Mouse (Mus musculus) MEL (cell line): Measurements from ENCODE around the gene Bbof1.

Experiments
- BHLHE40 ChIP-seq: IDR thresholded peaks from 2 replicates; pipeline ENCODE4 v1.6.1; 2012; ENCODE audit warnings: low read depth, mild to moderate bottlenecking, inconsistent platforms, low read length, improper control_type of control experiment, borderline replicate concordance
- CHD1 ChIP-seq: IDR thresholded peaks from 2 replicates; pipeline ENCODE4 v1.6.1; 2012; ENCODE audit warnings: low read depth, mild to moderate bottlenecking, inconsistent platforms, low read length, improper control_type of control experiment
- CTCF ChIP-seq, 3 experiments: IDR thresholded peaks in 2 of 3; conservative IDR thresholded peaks in 1 of 3; 2 replicates each; pipeline ENCODE4 v1.5.1; 2011 to 2012; ENCODE audit warnings: low read length in 3 of 3, low read depth in 2 of 3, mild to moderate bottlenecking in 2 of 3, improper control_type of control experiment in 1 of 3, inconsistent platforms in 1 of 3, mixed read lengths in 1 of 3, moderate library complexity in 1 of 3; ENCODE audit not compliant: control insufficient read depth in 1 of 3, insufficient read depth in 1 of 3, poor library complexity in 1 of 3, severe bottlenecking in 1 of 3
- E2F4 ChIP-seq: IDR thresholded peaks from 2 replicates; pipeline ENCODE4 v1.6.1; 2011; ENCODE audit warnings: low read depth, low read length, improper control_type of control experiment, borderline replicate concordance
- EP300 ChIP-seq, 2 experiments: IDR thresholded peaks; 2 replicates each; pipeline ENCODE4 v1.6.1; 2011; ENCODE audit warnings: improper control_type of control experiment in 2 of 2, low read length in 2 of 2, low read depth in 1 of 2, mild to moderate bottlenecking in 1 of 2
- GABPA ChIP-seq: IDR thresholded peaks from 2 replicates; pipeline ENCODE4 v1.6.1; 2012; ENCODE audit warnings: low read depth, mild to moderate bottlenecking, inconsistent platforms, low read length, improper control_type of control experiment, moderate library complexity
- GATA1 ChIP-seq: IDR thresholded peaks from 2 replicates; pipeline ENCODE4 v1.6.1; 2011; ENCODE audit warnings: low read depth, low read length, improper control_type of control experiment
- NELFE ChIP-seq: IDR thresholded peaks from 2 replicates; pipeline ENCODE4 v1.6.1; 2011; ENCODE audit warnings: low read depth, low read length, improper control_type of control experiment
- POLR2A ChIP-seq, 2 experiments: IDR thresholded peaks; 2 replicates each; pipeline ENCODE4 v1.6.1; 2011 to 2012; ENCODE audit warnings: low read length in 2 of 2, mild to moderate bottlenecking in 2 of 2, control low read depth in 1 of 2, improper control_type of control experiment in 1 of 2, low read depth in 1 of 2, moderate library complexity in 1 of 2; ENCODE audit not compliant: control insufficient read depth in 1 of 2, insufficient read depth in 1 of 2, poor library complexity in 1 of 2
- POLR2AphosphoS2 ChIP-seq: IDR thresholded peaks from 2 replicates; pipeline ENCODE4 v1.6.1; 2011; ENCODE audit warnings: low read length, improper control_type of control experiment
- POLR2AphosphoS5 ChIP-seq: IDR thresholded peaks from 2 replicates; pipeline ENCODE4 v1.6.1; 2012; ENCODE audit warnings: low read depth, borderline replicate concordance, mild to moderate bottlenecking, inconsistent platforms, low read length, moderate library complexity, mixed read lengths
- SIN3A ChIP-seq: IDR thresholded peaks from 2 replicates; pipeline ENCODE4 v1.6.1; 2012; ENCODE audit warnings: low read length, improper control_type of control experiment, inconsistent platforms
- USF1 ChIP-seq: IDR thresholded peaks from 2 replicates; pipeline ENCODE4 v1.6.1; 2014; ENCODE audit warnings: low read depth, mild to moderate bottlenecking, inconsistent platforms, low read length, improper control_type of control experiment, moderate library complexity
- ZC3H11A ChIP-seq: IDR thresholded peaks from 2 replicates; pipeline ENCODE4 v1.6.1; 2012; ENCODE audit warnings: low read depth, mild to moderate bottlenecking, inconsistent platforms, low read length, improper control_type of control experiment

DNA sequence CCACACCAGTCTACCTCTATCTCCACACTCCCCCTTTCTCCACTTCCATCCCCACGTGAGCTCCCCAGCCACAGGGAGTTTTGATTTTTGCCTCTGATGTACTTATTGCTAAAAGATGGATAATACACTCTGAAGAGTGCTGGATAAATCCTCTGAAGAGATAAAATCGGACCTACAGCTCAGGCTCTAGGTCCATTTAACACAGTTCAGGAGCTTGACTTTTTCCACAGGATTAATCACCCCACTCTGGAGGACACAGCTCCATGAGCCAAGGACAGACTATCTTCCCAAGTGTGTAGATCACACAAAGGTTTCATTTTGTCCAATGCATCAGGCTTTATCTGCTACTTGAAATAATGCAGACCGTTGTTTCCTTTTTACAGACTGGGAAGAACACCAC, 8.8 kb upstream of the Bbof1 start:
- TF ChIP-seq CTCF (IDR thresholded peaks at IDR 0.05 in 2 of 3, conservative IDR thresholded peaks at IDR 0.05 in 1 of 3; ENCODE audit: control insufficient read depth in 1 of 3, insufficient read depth in 1 of 3, low read depth in 2 of 3, low read length in 3 of 3, poor library complexity in 1 of 3, severe bottlenecking in 1 of 3) = no peak
- no peak for TF ChIP-seq POLR2AphosphoS5
- TF ChIP-seq GABPA = no peak
- TF ChIP-seq BHLHE40 = no peak
- TF ChIP-seq GATA1 = no peak
- no peak for TF ChIP-seq ZC3H11A
- no peak for TF ChIP-seq SIN3A
- TF ChIP-seq EP300 (IDR thresholded peaks at IDR 0.05; ENCODE audit: low read depth in 1 of 2, low read length in 2 of 2) = no peak
- no peak for TF ChIP-seq POLR2A (IDR thresholded peaks at IDR 0.05; ENCODE audit: control insufficient read depth in 1 of 2, insufficient read depth in 1 of 2, low read depth in 1 of 2, low read length in 2 of 2, poor library complexity in 1 of 2)
- no peak for TF ChIP-seq E2F4
- TF ChIP-seq POLR2AphosphoS2 = no peak
- TF ChIP-seq USF1 = no peak
- no peak for TF ChIP-seq CHD1
- TF ChIP-seq NELFE = no peak
